Mouse (Mus musculus) liver, embryonic 14.5 days (tissue): Measurements from ENCODE around the gene Rtn4rl1. TPM values are rescaled to one million over a fixed set of nuclear protein-coding genes. Genes with fewer than 3 reads are reported as not detected.

Experiments used
- ATAC-seq: fragments of 200-750 bp; cut with Nextera tagmentation; 2 replicates; pipeline ENCODE4 v1.8.0; 2017; ENCODE audit warnings: moderate number of reproducible peaks, mild to moderate bottlenecking, moderate library complexity; ENCODE audit not compliant: insufficient read depth
- DNase-seq, 3 experiments: peaks; one replicate each; pipeline ENCODE4 v3.0.0-alpha.2; 2012 to 2013; ENCODE audit warnings: low read depth in 3 of 3, low spot score in 3 of 3
- H3K27ac ChIP-seq: fragments of 300-500 bp; sonication (generic); 2 replicates; pipeline ENCODE4 v1.5.1; 2014; ENCODE audit warnings: moderate library complexity, mild to moderate bottlenecking, control low read depth, inconsistent platforms
- H3K27me3 ChIP-seq: fragments of 300-500 bp; sonication (generic); 2 replicates; pipeline ENCODE4 v1.6.1; 2014; ENCODE audit warnings: mild to moderate bottlenecking, low read length, moderate library complexity; ENCODE audit not compliant: control insufficient read depth, insufficient read depth
- H3K36me3 ChIP-seq: fragments of 300-500 bp; sonication (generic); replicated peaks from 2 replicates; pipeline ENCODE4 v1.6.1; 2014; ENCODE audit warnings: low read depth; ENCODE audit not compliant: control insufficient read depth, insufficient read depth
- H3K4me1 ChIP-seq, 2 experiments: fragments of 200-500 bp in 1 of 2; fragments of 300-500 bp in 1 of 2; sonication (generic) in 1 of 2; replicated peaks; 2 replicates each; pipeline ENCODE4 v1.6.1; 2012 to 2014; ENCODE audit warnings: antibody characterized with exemption in 1 of 2, inconsistent platforms in 1 of 2, low read length in 1 of 2; ENCODE audit not compliant: control insufficient read depth in 2 of 2, insufficient read depth in 2 of 2
- H3K4me2 ChIP-seq: fragments of 300-500 bp; sonication (generic); 2 replicates; pipeline ENCODE4 v1.6.1; 2014; ENCODE audit warnings: low read depth, mild to moderate bottlenecking, control low read depth, moderate library complexity
- H3K4me3 ChIP-seq, 2 experiments: fragments of 200-500 bp in 1 of 2; fragments of 300-500 bp in 1 of 2; sonication (generic) in 1 of 2; 2 replicates each; pipeline ENCODE4 v1.5.1; 2012 to 2014; ENCODE audit warnings: low read depth in 2 of 2, low read length in 2 of 2, mild to moderate bottlenecking in 2 of 2, control low read depth in 1 of 2, inconsistent platforms in 1 of 2, moderate library complexity in 1 of 2; ENCODE audit not compliant: insufficient read depth in 1 of 2
- H3K9ac ChIP-seq: fragments of 300-500 bp; sonication (generic); replicated peaks from 2 replicates; pipeline ENCODE4 v1.6.1; 2014; ENCODE audit warnings: mild to moderate bottlenecking, control low read depth, moderate library complexity
- H3K9me3 ChIP-seq: fragments of 300-500 bp; sonication (generic); 2 replicates; pipeline ENCODE4 v1.6.1; 2016; ENCODE audit warnings: low read length, mixed read lengths; ENCODE audit not compliant: control insufficient read depth
- CTCF ChIP-seq: IDR thresholded peaks from 2 replicates; pipeline ENCODE4 v1.5.1; 2016; ENCODE audit warnings: antibody characterized with exemption, low read depth, control low read depth
- EP300 ChIP-seq: IDR thresholded peaks from 2 replicates; pipeline ENCODE4 v1.6.1; 2016; ENCODE audit warnings: antibody characterized with exemption, low read depth
- WGBS: fragments of 180-500 bp; shearing (Covaris S2); extraction: QIAGEN DNeasy Blood & Tissue Kit; methylation state at CpG from one replicate; pipeline ENCODE4 v1.1.7; 2014; ENCODE audit not compliant: insufficient replicate concordance; 5-methylcytosine and 5-hydroxymethylcytosine counted together
- polyA plus RNA-seq, 2 experiments: library from polyadenylated mRNA; depleted of rRNA in 1 of 2; stranded (reverse) in 1 of 2; unstranded in 1 of 2; fragments of >200 nt; fragmentation: Nextera tagmentation in 1 of 2; extraction: Ambion mirVana in 1 of 2; gene quantifications; 2 replicates each; pipeline versions ENCODE4 v1.2.1 to v1.2.3; 2012 to 2014

Gene Rtn4rl1
- polyA plus RNA-seq, 2 experiments: 0.56 to 0.98 TPM

GRCm38 (mm10) chr11:75259996-75260561 is 66.5 kb downstream of the Rtn4rl1 start:
- DNase-seq (no peak), ATAC-seq (no peak)

GRCm38 (mm10) chr11:75261016-75261415 is 67.4 kb downstream of the Rtn4rl1 start:
- no peaks in the 10 kb centered on the region for H3K36me3 ChIP-seq
- no peaks in the 10 kb centered on the region for H3K27me3 ChIP-seq
- peaks cover 7 to 8% of the 10 kb centered on the region in 2 experiments for H3K4me1 ChIP-seq
- TF ChIP-seq EP300 (no peak), CTCF (no peak)
- H3K4me2 ChIP-seq: no peak overlapping the region
- no peaks in the 10 kb centered on the region for H3K9me3 ChIP-seq
- H3K9ac ChIP-seq: no peak overlapping the region
- no peak for ATAC-seq
- H3K4me3 ChIP-seq: no peak overlapping the region
- no peak overlapping the region for H3K27ac ChIP-seq
- no peak for DNase-seq
- WGBS: 74% methylated on average over 2 of the region's 2 CpGs

More at GRCm38 (mm10) chr11:75259996-75260561, 66.5 kb downstream of the Rtn4rl1 start:
- no peak overlapping the region for H3K4me3 ChIP-seq
- peaks cover 7 to 9% of the 10 kb centered on the region in 2 experiments for H3K4me1 ChIP-seq
- TF ChIP-seq EP300: no peak
- no peak for TF ChIP-seq CTCF
- no peak overlapping the region for H3K4me2 ChIP-seq
- H3K27ac ChIP-seq: no peak overlapping the region
- WGBS: 69% methylated on average over 10 of the region's 10 CpGs
- no peak overlapping the region for H3K9ac ChIP-seq
- no peaks in the 10 kb centered on the region for H3K9me3 ChIP-seq
- no peaks in the 10 kb centered on the region for H3K36me3 ChIP-seq
- no peaks in the 10 kb centered on the region for H3K27me3 ChIP-seq

GRCm38 (mm10) chr11:75261730-75262129 is 68.1 kb downstream of the Rtn4rl1 start:
- no peaks in the 10 kb centered on the region for H3K9me3 ChIP-seq
- H3K4me2 ChIP-seq: no peak overlapping the region
- DNase-seq (no peak), ATAC-seq (no peak)
- no peaks in the 10 kb centered on the region for H3K36me3 ChIP-seq
- no peak overlapping the region for H3K27ac ChIP-seq
- peaks cover 7 to 8% of the 10 kb centered on the region in 2 experiments for H3K4me1 ChIP-seq
- 62% methylated on average over 4 of the region's 4 CpGs for WGBS
- TF ChIP-seq CTCF (no peak), EP300 (no peak)
- H3K4me3 ChIP-seq: no peak overlapping the region
- H3K27me3 ChIP-seq: no peaks in the 10 kb centered on the region
- H3K9ac ChIP-seq: no peak overlapping the region

- Histone ChIP-seq H3K27ac (no peak overlapping the region), H3K36me3 (no peaks in the 10 kb centered on the region), H3K27me3 (no peaks in the 10 kb centered on the region), H3K9me3 (no peaks in the 10 kb centered on the region), H3K4me1 (peaks cover 7 to 8% of the 10 kb centered on the region in 2 experiments), H3K4me2 (no peak overlapping the region), H3K4me3 (no peak overlapping the region), H3K9ac (no peak overlapping the region)
- DNase-seq: no peak
- TF ChIP-seq EP300 (no peak), CTCF (no peak)
- no peak for ATAC-seq
- 74% methylated on average over 3 of the region's 3 CpGs for WGBS
Measured at GRCm38 (mm10) chr11:75262181-75262580, 68.6 kb downstream of the Rtn4rl1 start.

- Histone ChIP-seq H3K27me3 (no peaks in the 10 kb centered on the region), H3K4me1 (peaks cover 7 to 8% of the 10 kb centered on the region in 2 experiments), H3K27ac (no peak overlapping the region), H3K4me2 (no peak overlapping the region), H3K9me3 (no peaks in the 10 kb centered on the region), H3K9ac (no peak overlapping the region), H3K4me3 (no peak overlapping the region), H3K36me3 (no peaks in the 10 kb centered on the region)
- TF ChIP-seq CTCF: no peak
- no peak for TF ChIP-seq EP300
- 25% methylated on average over 5 of the region's 5 CpGs for WGBS
- DNase-seq (no peak), ATAC-seq (no peak)
Measured at GRCm38 (mm10) chr11:75262791-75263190, 69.2 kb downstream of the Rtn4rl1 start.
